Mouse (Mus musculus): Measurements from ENCODE around the gene Gm26558.

- TF ChIP-seq CTCF (IDR thresholded peaks at IDR 0.05; ENCODE audit: control insufficient read depth, insufficient read depth, low read length) (no peak), POLR2A (IDR thresholded peaks at IDR 0.05; ENCODE audit: borderline replicate concordance, control insufficient read depth, low read depth, low read length) (no peak)
These were observed 8.0 kb upstream of the Gm26558 start for GRCm38 (mm10) chr2:70669896-70670295.

Measured in bone marrow, adult 2 months (tissue).